Comparison of ENCODE assay signal across 19 mouse cellular contexts in genomic region chr17:34962125-34962524, GRCm38 (mm10). TPM values are rescaled to one million over a fixed set of nuclear protein-coding genes. Genes with fewer than 3 reads are reported as not detected.
A peak's percentile ranks its signal among the peaks of the same experiment; 100 is the strongest.
DNase-seq lines count a peak whose midpoint lies in the region; ATAC-seq lines count a peak whose summit lies in the region.
"Had no signal": no experiment of that assay in that cellular context is flagged by ENCODE, and none has a peak within 500 bp of the region (broad histone marks: within the 10 kb centered on the region; RNA-seq: fewer than 3 reads in every experiment).

No protein-coding gene starts in this region.

- no peak for DNase-seq in intestine, embryonic 14.5 days (ENCODE audit: low spot score)
- DNase-seq in 3T3-L1 (ENCODE audit: low read depth, low spot score): peak; percentile 41
- peak; percentile 42 for DNase-seq in brain, adult 2 months (ENCODE audit: low read depth, low spot score)
- DNase-seq in kidney, postnatal 4 days: peak; percentile 54 to 67
- no peak for DNase-seq in cerebellum, adult 9-11 months
- DNase-seq in layer of hippocampus, adult 18-20 months (ENCODE audit: low spot score in 2 of 2): no peak
- no peak for DNase-seq in cerebellum, adult 11 months
- DNase-seq: cerebellum, postnatal 25 days; forebrain, postnatal 0 days; layer of hippocampus, postnatal 36 days; liver; lung, embryonic 14.5 days had no signal

- no peak overlapping the region for H3K4me2 ChIP-seq in intestine, embryonic 14.5 days (ENCODE audit: low read length)
- no peak overlapping the region for H3K4me2 ChIP-seq in intestine, embryonic 15.5 days (replicated peaks)
- H3K4me2 ChIP-seq: hindbrain, embryonic 15.5 days; lung, embryonic 14.5 days; neural tube, embryonic 15.5 days had no signal

- H3K4me1 ChIP-seq in intestine, embryonic 14.5 days (replicated peaks; ENCODE audit: control insufficient read depth, insufficient read depth, low read length): peaks cover 5% of the 10 kb centered on the region
- peaks cover 7% of the 10 kb centered on the region; the same call in 1 of the 2 replicates for H3K4me1 ChIP-seq in intestine, embryonic 15.5 days (replicated peaks)

- H3K4me3 ChIP-seq in intestine, embryonic 14.5 days (ENCODE audit: low read depth, low read length): no peak overlapping the region
- H3K4me3 ChIP-seq in intestine, embryonic 15.5 days (replicated peaks): no peak overlapping the region
- H3K4me3 ChIP-seq: hindbrain, embryonic 15.5 days; neural tube, embryonic 15.5 days had no signal

- no peaks in the 10 kb centered on the region for H3K9me3 ChIP-seq in intestine, embryonic 14.5 days (ENCODE audit: control insufficient read depth, low read length)
- no peaks in the 10 kb centered on the region for H3K9me3 ChIP-seq in intestine, embryonic 15.5 days
- H3K9me3 ChIP-seq: hindbrain, embryonic 15.5 days; neural tube, embryonic 15.5 days had no signal

- no peaks in the 10 kb centered on the region for H3K36me3 ChIP-seq in intestine, embryonic 14.5 days (ENCODE audit: control insufficient read depth, insufficient read depth, low read length)
- H3K36me3 ChIP-seq in intestine, embryonic 15.5 days: no peaks in the 10 kb centered on the region
- H3K36me3 ChIP-seq: hindbrain, embryonic 15.5 days; neural tube, embryonic 15.5 days had no signal

- no peak for ATAC-seq in intestine, embryonic 14.5 days (replicated peaks; ENCODE audit: low FRiP score, low TSS enrichment, low read depth)
- ATAC-seq in intestine, embryonic 15.5 days: no peak
- ATAC-seq: forebrain, postnatal 0 days; Patski had no signal

- H3K27me3 ChIP-seq in intestine, embryonic 14.5 days (replicated peaks; ENCODE audit: control insufficient read depth, insufficient read depth, low read length): no peaks in the 10 kb centered on the region
- no peaks in the 10 kb centered on the region for H3K27me3 ChIP-seq in intestine, embryonic 15.5 days (replicated peaks)
- H3K27me3 ChIP-seq: Patski had no signal

- H3K27ac ChIP-seq in intestine, embryonic 14.5 days (ENCODE audit: low read depth): peak overlapping the region; percentile 6; the same call in 1 of the 2 replicates
- no peak overlapping the region for H3K27ac ChIP-seq in intestine, embryonic 15.5 days
- H3K27ac ChIP-seq: hindbrain, embryonic 15.5 days; neural tube, embryonic 15.5 days had no signal

- H3K9ac ChIP-seq in intestine, embryonic 14.5 days (ENCODE audit: low read length): no peak overlapping the region
- H3K9ac ChIP-seq in intestine, embryonic 15.5 days: no peak overlapping the region
- H3K9ac ChIP-seq: forebrain, postnatal 0 days; hindbrain, embryonic 15.5 days; lung, embryonic 14.5 days; neural tube, embryonic 15.5 days had no signal

- 22% methylated on average over 3 of the region's 3 CpGs for WGBS in intestine, embryonic 14.5 days
- WGBS in intestine, embryonic 15.5 days: 34% methylated on average over 3 of the region's 3 CpGs

RNA-seq across cellular contexts. Expression of gene Hspa1b, which starts 3.1 kb away (rescaled TPM):
- polyA plus RNA-seq in intestine, embryonic 14.5 days (2014; fragmentation: Nextera tagmentation; extraction: Ambion mirVana): 0.24 and 0.46 TPM in 2 replicates
- polyA plus RNA-seq in intestine, embryonic 15.5 days (2015; fragmentation: Nextera tagmentation; extraction: Ambion mirVana): 0.43 TPM in 2 replicates
- total RNA-seq in layer of hippocampus, adult 18-20 months (2021): 10 to 100 TPM; 27.5 to 37.5 TPM

RNA-seq across cellular contexts. Expression of gene Gm20481, which starts 7.6 kb away (rescaled TPM):
- not detected in 2 replicates for polyA plus RNA-seq in intestine, embryonic 14.5 days (2014; fragmentation: Nextera tagmentation; extraction: Ambion mirVana)
- not detected in 2 replicates for polyA plus RNA-seq in intestine, embryonic 15.5 days (2015; fragmentation: Nextera tagmentation; extraction: Ambion mirVana)
- not detected for total RNA-seq in layer of hippocampus, adult 18-20 months (2021)
- total RNA-seq: forebrain, postnatal 0 days; layer of hippocampus, postnatal 36 days; megakaryocyte progenitor cell, adult 5-6 weeks had no signal
- polyA plus RNA-seq: forebrain, postnatal 0 days; hindbrain, embryonic 15.5 days; lung, embryonic 14.5 days; neural tube, embryonic 15.5 days; urinary bladder, adult 2 months had no signal

RNA-seq across cellular contexts. Expression of gene Hspa1a, which starts 9.8 kb away (rescaled TPM):
- 3.5 and 4.5 TPM in 2 replicates for polyA plus RNA-seq in intestine, embryonic 14.5 days (2014; fragmentation: Nextera tagmentation; extraction: Ambion mirVana)
- 6.2 and 6.3 TPM in 2 replicates for polyA plus RNA-seq in intestine, embryonic 15.5 days (2015; fragmentation: Nextera tagmentation; extraction: Ambion mirVana)
- total RNA-seq in layer of hippocampus, adult 18-20 months (2021): 10 to 100 TPM; 24.3 to 27.8 TPM

RNA-seq across cellular contexts. Expression of gene Hspa1l, which starts 10.4 kb away (rescaled TPM):
- polyA plus RNA-seq in intestine, embryonic 14.5 days (2014; fragmentation: Nextera tagmentation; extraction: Ambion mirVana): 0.53 and 1.2 TPM in 2 replicates
- polyA plus RNA-seq in intestine, embryonic 15.5 days (2015; fragmentation: Nextera tagmentation; extraction: Ambion mirVana): 0.16 and 0.78 TPM in 2 replicates
- under 1 TPM; 0.12 to 0.48 TPM for total RNA-seq in layer of hippocampus, adult 18-20 months (2021)
- total RNA-seq: granulocyte monocyte progenitor cell, adult 5-6 weeks; megakaryocyte progenitor cell, adult 5-6 weeks had no signal

RNA-seq across cellular contexts. Expression of gene Lsm2, which starts 19.5 kb away (rescaled TPM):
- 216 and 228 TPM in 2 replicates for polyA plus RNA-seq in intestine, embryonic 14.5 days (2014; fragmentation: Nextera tagmentation; extraction: Ambion mirVana)
- polyA plus RNA-seq in intestine, embryonic 15.5 days (2015; fragmentation: Nextera tagmentation; extraction: Ambion mirVana): 187 and 190 TPM in 2 replicates
- 10 to 100 TPM; 18.2 to 20.7 TPM for total RNA-seq in layer of hippocampus, adult 18-20 months (2021)

Comparison
In these comparisons a context has a peak if more than half of its experiments do, and no peak if none do; other contexts are left out.
1. DNase-seq: peak in 3T3-L1 (single experiment), brain, adult 2 months (single experiment) and kidney, postnatal 4 days (2 of 2); none in intestine, embryonic 14.5 days (single experiment), cerebellum, adult 9-11 months (single experiment), layer of hippocampus, adult 18-20 months (0 of 2) and cerebellum, adult 11 months (single experiment).